Mouse (Mus musculus) cerebellum, postnatal 36 days (tissue): ENCODE results near the gene Myof.
A peak's percentile ranks its signal among the peaks of the same experiment; 100 is the strongest.

ENCODE experiments used
- DNase-seq, 2 experiments: peaks; one replicate each; pipeline ENCODE4 v3.0.0; 2021 to 2022; ENCODE audit warnings: mixed read lengths in 2 of 2

The Myof gene

DNA sequence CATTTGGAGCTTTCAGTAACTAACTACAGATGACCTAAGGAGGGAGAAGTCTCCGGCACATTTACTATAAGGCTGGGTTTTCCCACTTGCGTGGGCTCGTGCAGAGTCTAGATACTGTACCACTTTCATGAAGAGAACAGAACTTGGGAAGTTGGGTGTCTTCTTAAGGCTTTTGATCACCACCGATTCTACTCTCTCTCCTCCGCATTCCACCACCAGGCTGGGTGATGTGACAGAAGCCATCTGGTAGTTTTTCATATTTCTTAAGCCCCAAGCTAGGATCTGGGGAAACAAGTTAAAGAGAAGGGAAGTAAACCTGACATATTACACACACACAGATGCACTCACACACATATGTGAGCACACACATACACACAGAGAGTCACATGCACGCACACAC is 108.7 kb downstream of the Myof start:
- no peak for DNase-seq

DNA sequence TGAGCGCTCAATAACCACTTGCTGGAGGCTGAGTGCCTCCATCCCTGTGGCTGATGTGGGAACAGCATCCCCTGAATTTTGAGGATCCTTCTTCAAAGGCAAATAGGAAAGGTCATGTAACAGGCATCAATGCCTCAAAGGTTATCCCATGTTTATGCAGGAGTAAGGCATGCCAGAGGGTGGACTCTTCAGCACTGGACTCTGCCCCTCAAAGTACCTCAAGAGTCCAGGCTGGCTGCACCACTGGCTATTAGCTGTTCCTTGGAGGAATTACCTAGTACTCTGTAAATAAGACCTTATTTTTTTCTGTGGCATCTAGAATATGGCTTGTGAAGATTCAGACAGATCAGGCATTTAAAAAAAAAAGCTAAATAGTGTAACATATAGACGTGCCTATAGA is 111.2 kb downstream of the Myof start:
- DNase-seq: no peak

DNA sequence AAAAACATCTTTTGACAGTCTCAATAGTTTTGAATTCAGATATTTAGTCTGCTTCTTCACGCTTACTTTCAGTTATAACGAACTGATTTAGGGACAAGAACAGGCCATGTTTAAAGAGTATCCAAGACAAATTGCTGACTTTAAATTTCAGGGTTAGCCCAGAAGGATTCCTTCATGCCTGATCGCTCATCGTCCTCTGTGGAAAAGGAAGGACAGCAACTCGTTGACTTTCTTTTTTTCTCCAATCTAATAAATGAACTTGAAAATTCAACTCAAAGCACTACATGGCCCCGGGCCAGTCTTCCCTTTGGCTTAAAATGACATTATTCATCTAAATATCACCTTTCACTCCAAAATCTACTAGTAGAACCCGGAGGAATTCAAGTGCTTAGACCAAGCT is 115.5 kb downstream of the Myof start:
- DNase-seq: no peak

DNA sequence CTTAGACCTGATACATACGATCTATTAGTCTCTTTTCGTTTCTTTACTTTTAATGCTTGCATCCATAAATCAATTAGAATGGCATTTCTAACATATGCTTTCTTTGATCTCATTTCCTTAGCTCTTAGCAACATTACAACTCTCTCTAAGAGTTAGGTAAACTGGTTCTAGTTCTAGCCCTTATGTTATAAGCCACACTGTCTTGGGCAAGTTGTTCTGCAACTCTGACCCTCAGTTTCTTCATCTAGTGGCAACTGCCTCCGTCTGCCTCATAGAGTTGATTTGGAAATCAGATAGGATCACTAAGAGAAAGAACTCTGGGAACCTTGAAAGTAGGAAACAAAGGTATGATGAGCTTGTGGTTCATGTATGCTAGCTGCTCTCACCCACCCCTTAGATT is 118.1 kb downstream of the Myof start:
- DNase-seq: no peak

DNA sequence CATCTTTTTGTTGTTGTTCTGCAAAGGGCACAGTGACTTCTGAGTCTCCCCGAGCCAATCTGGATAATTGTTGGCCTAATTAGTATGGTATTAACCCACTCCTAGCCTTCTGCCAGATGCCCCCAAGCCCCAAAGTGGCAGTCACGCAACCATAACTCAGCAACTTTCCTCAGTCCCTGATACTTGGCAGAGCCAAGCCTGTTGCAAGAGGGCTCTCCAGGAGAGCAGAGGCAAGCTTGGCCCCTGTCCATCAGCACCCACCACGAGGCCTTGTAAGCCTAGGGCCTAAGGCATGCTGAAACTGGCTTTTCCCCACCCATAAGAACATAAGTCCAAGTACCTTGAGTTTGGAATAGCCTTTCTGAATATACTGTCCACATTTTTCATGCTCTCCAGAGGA is 119.1 kb downstream of the Myof start:
- DNase-seq: no peak

DNA sequence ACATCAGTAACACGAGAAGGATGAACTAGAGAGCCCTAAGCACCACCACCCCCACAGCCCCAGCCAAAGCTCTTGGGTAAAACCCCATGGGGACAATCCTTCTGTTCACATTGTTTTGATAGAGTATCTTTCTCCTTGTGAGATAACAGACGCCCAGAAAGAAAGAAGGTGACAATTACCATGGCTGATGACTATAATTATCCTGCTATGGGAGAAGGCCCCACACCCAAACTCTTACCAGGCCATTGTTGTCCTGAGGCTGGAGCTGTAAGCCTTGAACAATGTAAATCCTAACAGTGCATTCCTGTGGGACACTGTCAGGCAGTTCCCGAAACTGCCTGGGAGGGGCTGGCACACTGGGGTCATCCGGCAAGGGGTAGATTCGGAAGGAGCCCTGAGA is 122.3 kb downstream of the Myof start:
- no peak for DNase-seq

DNA sequence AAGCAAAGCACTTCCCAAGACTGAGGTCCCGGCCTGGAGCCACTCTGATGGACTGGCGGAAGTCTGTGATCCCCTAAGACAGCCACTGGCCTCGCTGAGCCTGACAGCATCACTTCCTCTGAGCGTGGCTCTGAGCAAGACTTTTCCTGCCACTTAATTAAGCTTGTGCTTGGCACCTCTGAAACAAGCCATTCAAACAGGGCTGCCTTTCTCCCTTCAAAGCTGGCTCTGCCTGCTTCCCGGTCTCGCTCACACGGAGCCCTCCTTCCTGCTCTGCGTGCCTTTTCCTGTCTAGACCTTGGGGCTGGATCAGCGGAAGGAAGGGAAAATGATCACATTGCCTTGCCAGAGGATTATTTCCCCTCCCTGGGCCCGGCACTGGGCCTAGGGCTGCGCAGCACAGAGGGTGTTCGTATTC is 124.9 kb downstream of the Myof start:
- DNase-seq: no peak

DNA sequence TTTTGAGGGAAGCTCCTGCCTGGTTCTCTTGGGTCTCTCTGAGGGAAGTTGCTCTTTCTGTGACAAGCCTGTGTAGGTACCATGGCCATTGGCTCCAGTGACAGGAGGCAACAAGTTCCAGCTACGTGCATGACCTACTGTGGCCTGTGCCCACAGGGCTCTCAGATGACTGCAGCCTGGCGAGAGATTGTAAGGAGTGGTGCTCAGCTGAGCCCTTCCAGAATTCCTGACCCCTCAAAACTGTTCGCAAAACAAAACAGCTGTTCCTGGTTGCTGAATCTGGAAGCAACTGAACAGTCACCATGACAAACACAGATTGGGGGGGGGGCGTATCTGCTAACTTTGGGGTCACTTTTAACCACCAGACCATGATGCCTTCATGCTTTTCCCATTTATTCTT is 129.1 kb downstream of the Myof start:
- no peak for DNase-seq

DNA sequence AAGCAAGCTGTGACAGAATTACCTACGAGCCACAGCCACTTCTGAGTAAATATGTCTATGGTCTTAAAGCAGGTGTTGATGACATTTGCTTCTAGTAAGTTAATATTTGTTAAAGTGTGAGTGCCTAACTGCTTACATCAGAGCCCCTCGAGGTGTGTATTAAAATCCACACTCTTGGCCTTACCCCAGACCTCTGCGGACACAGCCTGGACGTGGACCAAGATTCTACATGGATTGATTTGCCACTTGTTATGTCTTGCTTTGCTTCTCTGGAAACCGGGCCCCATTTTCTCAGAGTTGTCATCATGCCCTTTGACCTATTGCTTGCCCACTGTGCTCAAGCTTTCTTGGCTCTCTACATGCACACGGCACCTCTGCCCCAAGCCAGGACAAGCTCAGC is 130.9 kb downstream of the Myof start:
- DNase-seq: no peak

DNA sequence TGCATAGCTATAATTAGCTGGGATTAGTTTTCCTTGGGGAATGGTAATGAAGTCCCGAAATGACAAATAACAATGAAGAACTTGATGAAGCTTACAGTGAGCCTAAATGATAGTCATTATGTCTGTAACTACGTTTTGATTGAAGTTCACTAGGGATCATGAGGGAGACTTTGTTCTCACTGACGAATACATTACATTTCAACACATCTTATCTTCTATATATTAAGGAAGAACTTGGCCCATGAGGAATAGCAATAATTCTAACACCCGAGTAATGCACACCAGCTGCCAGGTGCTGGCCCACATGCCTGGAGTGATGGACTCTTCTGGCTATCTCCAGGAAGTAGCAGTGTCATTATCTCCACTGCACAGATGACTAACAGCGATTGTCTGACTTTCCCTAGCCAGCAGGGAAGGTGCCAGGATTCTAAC is 133.5 kb downstream of the Myof start:
- no peak for DNase-seq

DNA sequence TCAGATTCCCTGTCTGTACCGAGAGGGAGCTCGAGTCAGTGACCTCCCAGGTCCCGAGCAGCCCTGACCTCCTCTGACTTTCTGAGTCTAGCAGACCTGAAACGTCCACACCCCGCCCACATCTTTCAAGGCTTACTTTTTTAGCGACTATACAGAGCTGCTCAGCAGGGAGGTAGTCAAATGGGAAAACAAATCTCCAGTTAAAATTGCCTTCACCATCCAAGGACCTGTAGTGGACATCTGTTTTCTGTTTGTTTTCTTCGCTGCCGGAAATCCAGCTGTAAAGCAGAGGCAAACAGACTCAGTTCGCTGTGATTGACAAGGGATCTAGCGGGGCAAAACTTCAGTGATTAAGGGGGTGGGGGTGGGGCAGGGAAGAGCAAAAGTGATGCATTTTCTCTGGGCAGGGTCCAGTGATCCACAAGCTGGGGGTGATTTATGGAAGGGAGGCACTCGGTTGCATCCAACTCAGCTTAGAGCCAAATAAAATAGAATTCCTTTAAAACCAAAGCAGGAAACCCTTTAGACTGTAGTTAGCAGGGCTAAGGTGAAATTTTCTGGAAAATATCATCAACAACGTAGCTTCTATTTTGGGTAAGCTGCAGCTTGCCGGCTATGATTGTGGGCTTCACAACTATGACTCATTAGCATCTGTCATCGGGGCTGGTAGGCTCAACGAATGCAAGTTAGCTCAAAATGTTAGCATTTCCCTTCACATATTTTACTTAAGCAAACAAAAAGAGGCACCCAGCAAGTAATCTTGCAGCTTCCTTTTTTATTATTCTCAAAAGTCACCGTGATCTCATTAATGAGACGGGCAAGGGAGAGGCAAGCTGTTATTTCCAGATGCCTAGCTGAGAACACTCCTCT is 135.7 kb downstream of the Myof start:
- no peak for DNase-seq

DNA sequence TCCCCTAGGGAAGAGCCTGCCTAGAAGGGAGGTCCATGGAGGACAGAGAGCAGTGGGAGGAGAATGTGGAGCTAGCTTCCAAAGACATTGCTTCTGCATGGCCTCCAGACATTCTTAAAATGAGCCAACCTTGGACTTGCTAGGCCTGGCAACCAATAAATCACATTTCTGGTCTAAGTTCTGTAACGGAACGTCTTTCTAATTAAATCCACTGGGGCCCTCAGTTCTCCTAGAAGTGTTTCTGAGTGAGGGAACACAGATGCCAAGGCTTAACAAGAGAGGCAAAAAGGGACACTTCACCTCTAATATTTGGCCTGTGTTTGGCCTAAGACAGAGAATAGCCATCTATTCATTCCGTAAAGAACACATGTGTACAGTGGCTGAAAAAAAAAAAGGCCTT is 136.5 kb downstream of the Myof start:
- no peak for DNase-seq

DNA sequence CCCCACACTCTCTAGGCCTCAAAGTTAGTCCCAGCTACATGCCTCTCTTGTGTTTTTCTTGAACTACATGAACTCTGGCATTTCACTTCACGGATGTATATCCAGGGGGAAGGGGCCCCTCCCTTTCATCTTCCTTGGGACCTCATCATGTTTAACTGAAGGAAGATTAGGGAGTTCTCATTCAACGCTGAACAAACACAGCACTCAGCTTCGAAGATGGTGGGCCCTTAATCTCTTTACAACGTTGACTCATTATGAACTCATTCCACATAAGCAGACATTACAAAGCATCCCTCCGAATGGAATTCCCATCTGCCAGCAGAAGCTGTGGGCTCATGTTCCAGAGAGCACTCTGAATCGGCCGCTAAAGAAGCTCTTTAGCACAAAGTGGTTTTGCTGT is 147.3 kb downstream of the Myof start:
- DNase-seq: no peak

DNA sequence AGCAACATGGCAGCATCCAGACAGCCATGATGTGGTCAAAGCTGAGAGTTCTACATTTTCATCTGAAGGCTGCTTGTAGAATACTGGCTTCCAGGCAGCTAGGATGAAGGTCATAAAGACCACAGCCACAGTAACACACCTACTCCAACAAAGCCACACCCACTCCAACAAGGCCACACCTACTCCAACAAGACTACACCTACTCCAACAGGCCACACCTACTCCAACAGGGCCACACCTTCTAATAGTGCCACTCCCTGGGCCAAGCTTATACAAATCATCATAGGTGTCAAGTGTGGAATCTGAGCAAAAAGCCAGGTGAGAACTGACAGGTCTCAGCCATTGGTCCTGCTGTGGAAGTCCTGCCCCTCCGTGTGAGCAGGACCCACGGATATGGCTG is 152.4 kb downstream of the Myof start:
- DNase-seq: no peak

DNA sequence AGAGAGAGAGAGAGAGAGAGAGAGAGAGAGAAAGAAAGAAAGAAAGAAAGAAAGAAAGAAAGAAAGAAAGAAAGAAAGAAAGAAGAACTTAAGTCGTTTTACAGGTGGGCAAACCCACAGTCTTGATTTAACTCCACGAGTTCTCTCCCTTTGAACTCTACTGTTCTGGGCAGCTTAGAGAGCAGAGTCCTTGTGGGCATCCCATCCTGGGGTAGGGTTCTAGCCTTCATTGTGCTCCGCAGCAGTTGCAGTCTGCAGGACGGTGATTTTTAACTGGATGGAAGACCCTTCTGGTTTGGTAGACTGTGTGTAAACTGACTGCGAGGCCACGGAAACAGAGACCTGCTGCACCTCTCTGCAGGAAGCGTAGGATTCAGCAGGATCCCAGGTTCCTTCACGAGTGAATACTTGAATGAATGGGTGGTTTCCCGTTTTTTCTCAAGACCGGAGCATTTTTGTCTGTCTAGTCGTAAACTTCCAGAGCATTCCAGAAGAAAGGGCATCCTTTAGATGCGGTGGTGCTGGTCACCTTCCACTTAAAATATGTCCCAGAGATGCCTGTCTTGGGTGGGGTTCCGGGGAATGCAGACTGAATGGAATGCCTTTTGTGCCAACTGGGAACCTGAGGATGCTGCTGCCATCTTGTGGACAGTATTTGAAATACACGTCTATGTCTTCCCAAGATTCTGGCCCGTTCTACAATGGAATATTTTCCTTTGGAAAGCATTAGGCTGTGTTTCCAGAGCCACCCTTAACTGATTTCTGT is 156.8 kb downstream of the Myof start:
- peak; percentile 38 to 65 for DNase-seq

DNA sequence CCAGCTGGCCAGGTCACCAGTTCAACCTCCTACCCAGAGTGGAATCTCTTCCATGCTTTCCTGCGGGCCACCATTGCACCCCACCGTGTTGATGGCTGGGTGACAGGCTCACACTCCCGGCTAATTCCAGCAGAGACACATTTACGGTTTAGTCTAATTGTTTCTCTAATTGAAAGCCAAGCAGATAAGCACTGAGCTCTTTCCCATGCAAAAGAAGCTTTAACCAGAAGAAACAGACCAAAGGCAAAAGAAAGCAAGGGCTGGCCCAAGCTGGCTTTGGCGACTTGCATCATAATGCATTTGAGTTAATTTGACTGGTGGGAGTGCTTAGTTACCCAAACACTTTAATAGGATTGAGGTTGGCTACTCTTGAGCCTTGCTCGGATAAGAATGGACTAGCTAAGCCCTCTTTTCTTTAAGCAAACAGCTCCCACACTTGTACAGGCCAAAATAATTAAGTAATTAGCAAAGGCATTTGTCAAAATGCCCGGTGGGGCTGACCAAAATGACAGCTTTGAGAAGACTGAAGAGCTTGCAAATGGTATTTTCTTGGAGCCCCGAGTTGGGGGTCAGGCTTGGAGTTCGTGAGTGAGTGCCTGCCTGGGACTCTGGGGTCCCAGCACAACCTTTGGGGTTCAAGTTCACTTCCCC is 161.8 kb downstream of the Myof start:
- no peak for DNase-seq

DNA sequence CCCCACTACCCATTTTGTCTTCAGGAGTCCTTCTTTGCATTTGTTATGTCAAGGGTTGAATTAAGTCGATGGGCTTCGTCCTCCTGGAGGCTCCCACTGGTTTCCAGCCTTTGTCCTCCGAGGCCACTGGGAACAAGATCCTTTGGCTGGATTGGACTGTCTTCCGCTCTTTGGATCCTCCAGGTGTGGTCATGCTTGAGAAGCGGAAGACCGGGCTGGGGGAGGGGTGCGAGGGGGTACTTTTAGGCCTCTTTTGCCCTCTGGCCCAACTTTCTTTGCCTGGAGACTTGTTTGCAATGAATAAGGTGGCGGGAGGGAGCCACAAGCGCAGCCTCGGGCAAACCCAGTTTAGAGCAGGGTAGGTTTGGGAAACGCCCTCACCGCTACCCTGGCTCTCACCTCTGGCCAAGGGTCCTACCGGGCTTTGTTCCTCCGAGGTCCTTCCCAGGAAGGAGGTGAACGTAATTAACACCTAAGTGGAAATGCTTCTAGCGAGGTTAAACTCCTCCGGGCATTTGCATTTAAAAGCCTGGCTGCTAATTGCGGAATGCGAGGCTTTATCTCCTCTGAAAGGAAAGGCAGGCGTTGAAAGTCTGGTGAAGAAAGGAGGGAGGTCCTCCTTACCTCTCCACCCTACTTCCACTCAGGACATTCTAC is 165.7 kb downstream of the Myof start:
- no peak for DNase-seq

DNA sequence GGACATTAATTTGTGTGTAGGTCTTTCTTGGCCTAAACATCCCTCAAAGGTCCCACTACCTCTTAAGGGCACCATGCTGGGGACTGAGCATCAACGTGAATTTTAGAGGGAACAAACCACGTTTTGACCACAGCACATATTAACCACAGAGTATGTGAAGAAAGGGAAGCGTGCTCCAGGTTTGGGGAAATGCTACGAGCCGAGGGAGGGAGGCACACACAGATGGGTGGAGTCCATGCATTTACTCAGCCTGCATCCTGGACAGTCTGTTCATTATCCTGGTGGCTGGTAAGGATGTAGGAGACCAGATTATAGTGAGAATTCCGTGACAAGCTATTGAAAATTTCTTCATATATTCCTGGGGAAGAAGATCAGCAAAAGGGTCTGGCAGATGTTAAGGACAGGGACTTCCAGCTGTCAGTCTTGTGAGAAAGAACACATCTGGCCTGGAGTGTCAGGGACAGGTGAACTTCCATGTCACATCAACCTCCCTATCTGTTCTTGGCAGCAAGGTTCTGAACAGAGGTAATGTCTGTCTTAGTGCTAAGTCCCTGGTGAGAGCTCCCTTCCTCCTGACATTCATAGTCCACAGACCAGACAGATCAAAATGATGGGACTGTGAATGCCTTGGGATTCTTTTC is 166.7 kb downstream of the Myof start:
- DNase-seq: no peak

DNA sequence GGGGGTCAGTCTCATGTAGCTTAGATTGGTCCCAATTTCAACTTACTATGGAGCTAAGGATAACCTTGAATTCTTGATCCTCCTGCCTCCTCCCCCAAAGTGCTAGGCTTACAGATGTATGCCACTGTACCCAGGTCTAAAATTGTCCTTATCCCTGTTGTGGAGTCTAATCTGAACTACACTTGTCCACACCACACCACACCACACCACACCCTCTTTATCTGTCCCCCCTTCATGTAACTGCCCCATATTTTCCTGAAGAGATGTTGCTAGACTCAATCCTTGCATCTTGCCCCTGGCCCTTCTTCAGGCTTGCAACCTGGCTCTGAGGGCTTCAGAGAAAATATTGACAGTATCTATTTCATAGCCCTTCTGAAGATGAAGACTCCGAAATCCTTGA is 169.9 kb downstream of the Myof start:
- DNase-seq: no peak

DNA sequence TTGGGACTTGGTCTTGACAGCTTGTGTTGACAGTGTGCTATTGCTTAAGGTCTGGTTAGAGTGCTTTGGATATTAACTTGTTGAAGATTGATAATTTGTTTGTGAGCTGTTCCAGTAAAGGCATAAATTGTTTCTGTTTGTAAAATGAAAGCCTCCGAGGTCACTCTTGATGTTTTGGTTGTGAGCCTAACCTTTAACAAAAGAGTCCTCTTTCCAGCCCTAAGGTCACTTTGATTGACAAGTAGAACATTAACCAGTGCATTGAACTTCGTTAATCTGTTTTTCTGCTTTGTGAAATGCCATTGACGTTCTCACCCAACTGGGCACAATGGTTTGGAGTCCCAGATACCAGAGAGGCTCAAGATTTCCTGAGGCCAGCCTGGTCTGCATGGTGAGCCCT is 175.8 kb downstream of the Myof start:
- DNase-seq: no peak

DNA sequence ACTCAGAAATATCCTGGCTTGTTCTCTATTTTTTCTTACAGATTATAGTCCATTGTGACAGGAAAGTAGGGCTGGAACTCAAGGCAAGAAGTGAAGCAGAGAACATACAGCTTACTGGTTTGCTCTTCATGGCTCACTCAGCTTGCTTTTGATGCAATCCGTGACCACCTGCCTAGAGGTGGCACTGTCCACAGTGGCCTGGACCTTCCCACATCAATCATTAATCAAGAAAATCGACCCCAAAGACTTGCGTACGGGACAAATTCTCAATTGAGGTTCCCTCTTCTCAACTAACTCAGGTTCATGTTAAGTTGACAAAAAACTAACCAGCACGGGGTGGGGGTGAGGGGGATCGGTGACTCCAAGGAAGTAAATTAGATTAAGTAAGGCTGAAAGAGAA is 176.4 kb downstream of the Myof start:
- DNase-seq: no peak

DNA sequence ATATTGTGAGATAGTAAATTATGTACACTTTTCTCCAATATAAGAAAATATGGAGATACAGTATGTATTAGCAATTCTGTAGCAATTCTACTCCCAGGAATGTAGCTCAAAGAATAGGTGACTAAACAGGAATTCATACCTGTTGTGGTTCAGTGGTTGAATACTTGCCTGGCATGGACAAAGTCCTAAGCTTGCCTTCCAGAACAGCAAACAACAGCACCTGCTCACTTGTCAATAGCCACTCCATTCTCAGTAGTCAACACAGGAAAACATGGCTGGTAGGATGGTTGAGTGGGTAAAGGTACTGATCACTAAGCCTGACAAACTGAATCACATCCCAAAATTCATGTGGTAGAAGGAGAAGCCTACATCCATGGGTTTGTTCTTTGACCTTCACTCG is 182.2 kb downstream of the Myof start:
- no peak for DNase-seq

DNA sequence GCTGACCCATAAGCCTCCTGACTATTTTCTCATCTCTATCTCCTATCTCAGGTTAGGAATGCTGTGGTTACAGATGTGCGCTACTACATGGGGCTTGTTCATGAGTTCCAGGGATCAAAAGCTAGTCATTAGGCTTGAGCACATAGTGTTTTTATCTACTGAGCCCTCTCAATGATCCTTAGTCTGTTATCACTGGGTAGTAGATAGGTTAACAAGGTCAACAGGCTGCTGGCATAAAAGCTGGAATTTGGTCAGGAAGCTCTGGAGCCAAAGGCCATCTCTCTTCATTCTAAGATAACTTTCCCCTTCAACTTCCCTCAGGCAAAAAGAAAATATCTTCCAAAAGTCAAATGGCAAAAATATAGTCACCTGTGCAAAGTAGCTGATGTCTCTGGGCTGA is 183.1 kb downstream of the Myof start:
- DNase-seq: no peak
